In genomic region chr11:76851512-76851911, GRCm38 (mm10) we compare ENCODE assay signal across 17 mouse cellular contexts. TPM values are rescaled to one million over a fixed set of nuclear protein-coding genes. Genes with fewer than 3 reads are reported as not detected.
DNase-seq lines count a peak whose midpoint lies in the region; ATAC-seq and TF ChIP-seq lines count a peak whose summit lies in the region.
"Had no signal": no experiment of that assay in that cellular context is flagged by ENCODE, and none has a peak within 500 bp of the region (broad histone marks: within the 10 kb centered on the region; RNA-seq: fewer than 3 reads in every experiment).

No protein-coding gene starts in this region.

- no peak for ATAC-seq in intestine, postnatal 0 days
- no peak for ATAC-seq in intestine, embryonic 16.5 days
- ATAC-seq in lung, embryonic 14.5 days (ENCODE audit: insufficient read depth), result no peak
- ATAC-seq: forebrain, postnatal 0 days had no signal

- H3K4me1 ChIP-seq in intestine, postnatal 0 days (replicated peaks; ENCODE audit: control insufficient read depth, insufficient read depth, low read length), result no peaks in the 10 kb centered on the region
- peaks cover 10% of the 10 kb centered on the region for H3K4me1 ChIP-seq in intestine, embryonic 16.5 days (ENCODE audit: control insufficient read depth, insufficient read depth, low read length)
- no peaks in the 10 kb centered on the region for H3K4me1 ChIP-seq in lung, embryonic 14.5 days (ENCODE audit: insufficient read depth)
- no peaks in the 10 kb centered on the region for H3K4me1 ChIP-seq in ES-Bruce4 (ENCODE audit: control insufficient read depth, insufficient read depth, low read length)

- H3K36me3 ChIP-seq in intestine, postnatal 0 days (ENCODE audit: control insufficient read depth, insufficient read depth), result no peaks in the 10 kb centered on the region
- H3K36me3 ChIP-seq in intestine, embryonic 16.5 days (ENCODE audit: control insufficient read depth, insufficient read depth, low read length), result no peaks in the 10 kb centered on the region
- no peaks in the 10 kb centered on the region for H3K36me3 ChIP-seq in lung, embryonic 14.5 days (ENCODE audit: insufficient read depth)
- no peaks in the 10 kb centered on the region for H3K36me3 ChIP-seq in ES-Bruce4 (ENCODE audit: control insufficient read depth, insufficient read depth, low read length, poor library complexity, severe bottlenecking)
- H3K36me3 ChIP-seq: G1E; hindbrain, embryonic 12.5 days; lung, embryonic 15.5 days had no signal

- no peaks in the 10 kb centered on the region for H3K9me3 ChIP-seq in intestine, postnatal 0 days (ENCODE audit: control insufficient read depth)
- 0 out of 2 replicates have a peak, but pooled peaks cover 3% of the 10 kb centered on the region for H3K9me3 ChIP-seq in intestine, embryonic 16.5 days (ENCODE audit: control insufficient read depth, low read length)
- H3K9me3 ChIP-seq in lung, embryonic 14.5 days (ENCODE audit: low read depth, low read length), result no peaks in the 10 kb centered on the region
- H3K9me3 ChIP-seq in ES-Bruce4 (replicated peaks; ENCODE audit: control insufficient read depth, insufficient read depth, low read length, poor library complexity, severe bottlenecking), result no peaks in the 10 kb centered on the region
- H3K9me3 ChIP-seq: hindbrain, embryonic 12.5 days; lung, embryonic 15.5 days had no signal

- no peak overlapping the region for H3K4me3 ChIP-seq in intestine, postnatal 0 days (ENCODE audit: low read depth, low read length)
- H3K4me3 ChIP-seq in intestine, embryonic 16.5 days (ENCODE audit: low read length), result no peak overlapping the region
- H3K4me3 ChIP-seq in lung, embryonic 14.5 days (ENCODE audit: low read depth, low read length), result no peak overlapping the region
- no peak overlapping the region for H3K4me3 ChIP-seq in ES-Bruce4 (ENCODE audit: low read depth, low read length)
- H3K4me3 ChIP-seq: hindbrain, embryonic 12.5 days; lung, embryonic 15.5 days had no signal

- WGBS in intestine, postnatal 0 days, result 72% methylated on average over 3 of the region's 3 CpGs
- 77% methylated on average over 3 of the region's 3 CpGs for WGBS in intestine, embryonic 16.5 days
- 73% methylated on average over 3 of the region's 3 CpGs for WGBS in lung, embryonic 14.5 days

- no peak overlapping the region for H3K9ac ChIP-seq in intestine, postnatal 0 days (ENCODE audit: low read depth, low read length)
- H3K9ac ChIP-seq in intestine, embryonic 16.5 days (ENCODE audit: low read depth, low read length), result no peak overlapping the region
- no peak overlapping the region for H3K9ac ChIP-seq in lung, embryonic 14.5 days
- H3K9ac ChIP-seq in ES-Bruce4 (ENCODE audit: low read depth, poor library complexity, severe bottlenecking), result no peak overlapping the region
- H3K9ac ChIP-seq: forebrain, postnatal 0 days; hindbrain, embryonic 12.5 days; lung, embryonic 15.5 days had no signal

- H3K4me2 ChIP-seq in intestine, postnatal 0 days (replicated peaks; ENCODE audit: low read depth), result no peak overlapping the region
- no peak overlapping the region for H3K4me2 ChIP-seq in intestine, embryonic 16.5 days (ENCODE audit: low read depth, low read length)
- no peak overlapping the region for H3K4me2 ChIP-seq in lung, embryonic 14.5 days
- H3K4me2 ChIP-seq: hindbrain, embryonic 12.5 days; lung, embryonic 15.5 days had no signal

- no peak for DNase-seq in lung, embryonic 14.5 days
- no peak for DNase-seq in lung, adult 18-20 months
- peak; percentile 54 for DNase-seq in induced T-regulatory cell, adult 2 months (ENCODE audit: low read depth)
- DNase-seq in frontal cortex, postnatal 14 days (ENCODE audit: low spot score in 2 of 2), result no peak
- DNase-seq in c-Kit-positive CD71-positive TER-119-positive erythroid progenitor cells, embryonic 14.5 days (ENCODE audit: low spot score), result no peak
- DNase-seq: cerebellum, adult 9-11 months; forebrain, postnatal 0 days; gastrocnemius, postnatal 14 days; left cerebral cortex, postnatal 4 days; right cerebral cortex, adult 18-20 months had no signal

- no peaks in the 10 kb centered on the region for H3K27me3 ChIP-seq in intestine, postnatal 0 days (replicated peaks; ENCODE audit: control insufficient read depth, insufficient read depth, low read length)
- no peaks in the 10 kb centered on the region for H3K27me3 ChIP-seq in intestine, embryonic 16.5 days (replicated peaks; ENCODE audit: control insufficient read depth, insufficient read depth, low read length)
- no peaks in the 10 kb centered on the region for H3K27me3 ChIP-seq in lung, embryonic 14.5 days (ENCODE audit: insufficient read depth, low read length)
- no peaks in the 10 kb centered on the region for H3K27me3 ChIP-seq in ES-Bruce4 (ENCODE audit: control insufficient read depth, insufficient read depth, low read length, poor library complexity, severe bottlenecking)
- H3K27me3 ChIP-seq: hindbrain, embryonic 12.5 days; lung, embryonic 15.5 days had no signal

- H3K27ac ChIP-seq in intestine, postnatal 0 days (ENCODE audit: low read depth, low read length), result no peak overlapping the region
- H3K27ac ChIP-seq in intestine, embryonic 16.5 days (ENCODE audit: low read length), result no peak overlapping the region
- no peak overlapping the region for H3K27ac ChIP-seq in lung, embryonic 14.5 days (ENCODE audit: low read depth)
- no peak overlapping the region for H3K27ac ChIP-seq in ES-Bruce4 (ENCODE audit: insufficient read depth, low read length)
- H3K27ac ChIP-seq: hindbrain, embryonic 12.5 days; lung, embryonic 15.5 days had no signal

- no peak for TF ChIP-seq POLR2A in ES-Bruce4 (IDR thresholded peaks at IDR 0.05; ENCODE audit: insufficient read depth, low read length)

- no peak for TF ChIP-seq EP300 in ES-Bruce4 (IDR thresholded peaks at IDR 0.05; ENCODE audit: insufficient read depth, low read depth, low read length)

- peak; percentile 49 for TF ChIP-seq CTCF in intestine, postnatal 0 days (IDR thresholded peaks at IDR 0.05; ENCODE audit: low read depth)
- TF ChIP-seq CTCF in lung, embryonic 14.5 days (IDR thresholded peaks at IDR 0.05; ENCODE audit: low read depth), result peak; percentile 31
- TF ChIP-seq CTCF in ES-Bruce4 (IDR thresholded peaks at IDR 0.05; ENCODE audit: low read depth, low read length), result peak; percentile 43

RNA-seq across cellular contexts. Expression of gene Cpd, which starts 4.7 kb away (rescaled TPM):
- polyA plus RNA-seq in intestine, postnatal 0 days (2015; fragmentation: Nextera tagmentation; extraction: Ambion mirVana), result 10.1 and 11.0 TPM in 2 replicates
- polyA plus RNA-seq in intestine, embryonic 16.5 days (2015; fragmentation: Nextera tagmentation; extraction: Ambion mirVana), result 4.7 and 5.4 TPM in 2 replicates
- polyA plus RNA-seq in lung, embryonic 14.5 days (2014; fragmentation: Nextera tagmentation; extraction: Ambion mirVana), result 33.4 and 37.6 TPM in 2 replicates
- polyA plus RNA-seq in ES-Bruce4 (2011; ENCODE audit: insufficient read depth, insufficient read length, low read depth, missing spikeins), result 30.1 and 30.9 TPM in 2 replicates

RNA-seq across cellular contexts. Expression of gene Tmigd1, which starts 50.4 kb away (rescaled TPM):
- 55.0 and 64.1 TPM in 2 replicates for polyA plus RNA-seq in intestine, postnatal 0 days (2015; fragmentation: Nextera tagmentation; extraction: Ambion mirVana)
- 2.7 and 6.9 TPM in 2 replicates for polyA plus RNA-seq in intestine, embryonic 16.5 days (2015; fragmentation: Nextera tagmentation; extraction: Ambion mirVana)
- polyA plus RNA-seq in lung, embryonic 14.5 days (2014; fragmentation: Nextera tagmentation; extraction: Ambion mirVana), result 0.13 TPM in 1 of 2 replicates, not detected in the other
- polyA plus RNA-seq in ES-Bruce4 (2011; ENCODE audit: insufficient read depth, insufficient read length, low read depth, missing spikeins), result not detected in 2 replicates
- polyA plus RNA-seq: forebrain, postnatal 0 days; G1E; heart, embryonic 14.5 days had no signal
